Mouse (Mus musculus) hindlimb bud, embryonic 11.5 days (tissue): Measurements from ENCODE around the gene Cd8a.
"Not testable (repeated sequence)": the region's sequence is repeated elsewhere in the genome, so short reads cannot be mapped to it uniquely, and the experiment has no call there.

ENCODE experiments used
- DNase-seq: peaks from one replicate; pipeline ENCODE4 v3.0.0-alpha.2; 2012; ENCODE audit warnings: low read depth, low spot score; ENCODE audit errors: extremely low spot score

Gene Cd8a

GRCm38 (mm10) chr6:71373249-71373775 is at the start of gene Cd8a:
Gene Cd8a, plus strand, starts transcription at chr6:71373427.
- no peak for DNase-seq

DNA sequence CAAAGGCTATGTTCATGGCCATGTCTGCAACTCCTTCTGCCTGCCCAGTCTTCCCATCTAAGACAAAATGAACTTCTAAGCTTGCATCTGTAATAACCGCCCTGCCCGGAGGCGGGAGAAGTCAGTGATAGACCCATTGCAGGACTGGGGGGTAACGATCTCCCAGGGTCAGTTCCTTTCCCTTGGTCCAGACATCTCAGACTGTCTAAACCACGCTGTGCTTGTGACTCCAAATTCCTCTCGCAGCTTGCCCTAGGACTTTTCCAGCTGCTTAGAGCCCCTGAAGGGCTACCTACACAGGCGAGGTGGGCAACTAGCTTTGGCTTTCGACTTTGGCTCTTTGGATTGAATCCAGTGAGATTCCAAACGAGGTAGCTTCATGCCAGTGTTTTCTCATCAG is 48.4 kb upstream of the Cd8a start:
- DNase-seq = no peak

GRCm38 (mm10) chr6:71329881-71330280 is 43.3 kb upstream of the Cd8a start:
- DNase-seq = no peak

- no peak for DNase-seq
Measured at GRCm38 (mm10) chr6:71330486-71330885, 42.7 kb upstream of the Cd8a start.

- not testable (repeated sequence) for DNase-seq
Measured at GRCm38 (mm10) chr6:71331491-71331890, 41.7 kb upstream of the Cd8a start.

DNA sequence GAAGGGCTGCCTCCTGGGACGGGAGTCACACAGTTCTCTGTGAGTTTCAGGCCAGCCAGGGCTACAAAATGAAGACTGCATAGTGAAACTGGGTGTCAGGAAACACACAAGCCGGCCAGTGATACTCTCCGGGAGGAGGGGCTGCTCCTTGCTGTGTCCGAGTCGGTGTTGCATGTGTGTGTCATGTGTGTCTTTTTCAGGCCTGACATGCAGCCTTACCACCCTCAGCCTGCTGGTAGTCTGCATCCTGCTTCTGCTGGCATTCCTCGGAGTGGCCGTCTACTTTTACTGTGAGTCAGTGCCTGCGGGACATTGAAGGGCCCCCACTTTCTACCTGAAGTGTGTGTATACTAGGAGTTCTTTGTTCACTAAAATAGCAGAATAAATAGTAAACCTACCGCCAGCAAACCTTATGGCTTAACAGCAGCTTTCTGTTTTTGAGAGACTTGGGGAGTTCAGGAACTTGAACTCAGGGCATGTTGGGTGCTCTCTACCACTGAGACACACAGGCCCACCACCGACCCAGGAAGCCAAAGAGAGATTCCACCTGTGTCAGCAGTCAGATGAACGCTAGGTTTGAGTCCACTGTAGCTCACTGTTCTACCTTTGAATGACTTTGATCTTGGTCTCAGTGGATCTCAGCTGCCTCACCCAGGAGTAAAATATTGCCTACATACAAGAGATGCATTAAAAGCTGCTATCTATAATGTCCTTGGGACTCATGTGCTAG is 40.8 kb upstream of the Cd8a start:
- no peak for DNase-seq

GRCm38 (mm10) chr6:71333031-71333430 is 40.2 kb upstream of the Cd8a start:
- DNase-seq = no peak

- DNase-seq = no peak
Measured at GRCm38 (mm10) chr6:71333578-71334273, 39.5 kb upstream of the Cd8a start.

GRCm38 (mm10) chr6:71337666-71338065 is 35.6 kb upstream of the Cd8a start:
- DNase-seq = no peak

- no peak for DNase-seq
Measured at GRCm38 (mm10) chr6:71338941-71339340, 34.3 kb upstream of the Cd8a start.

DNA sequence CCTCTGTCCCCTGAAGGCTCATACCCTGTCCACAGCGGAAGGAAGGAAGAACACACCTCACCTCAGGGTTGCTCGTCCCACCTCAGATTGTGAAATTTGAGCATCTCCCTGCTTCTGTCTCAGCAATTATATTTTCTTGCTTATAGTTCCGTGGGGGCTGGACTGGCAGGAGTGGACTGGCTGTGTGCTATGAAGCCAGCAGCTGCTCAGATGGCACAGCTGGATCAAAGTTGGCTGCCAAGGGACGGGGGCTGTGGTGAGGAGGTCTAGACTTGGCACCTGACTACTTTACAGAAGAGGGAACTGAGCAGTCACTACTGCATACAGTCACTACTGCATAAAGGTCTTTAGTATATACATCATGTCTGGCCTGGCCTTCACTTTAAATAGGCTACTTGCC is 33.9 kb upstream of the Cd8a start:
- no peak for DNase-seq

DNA sequence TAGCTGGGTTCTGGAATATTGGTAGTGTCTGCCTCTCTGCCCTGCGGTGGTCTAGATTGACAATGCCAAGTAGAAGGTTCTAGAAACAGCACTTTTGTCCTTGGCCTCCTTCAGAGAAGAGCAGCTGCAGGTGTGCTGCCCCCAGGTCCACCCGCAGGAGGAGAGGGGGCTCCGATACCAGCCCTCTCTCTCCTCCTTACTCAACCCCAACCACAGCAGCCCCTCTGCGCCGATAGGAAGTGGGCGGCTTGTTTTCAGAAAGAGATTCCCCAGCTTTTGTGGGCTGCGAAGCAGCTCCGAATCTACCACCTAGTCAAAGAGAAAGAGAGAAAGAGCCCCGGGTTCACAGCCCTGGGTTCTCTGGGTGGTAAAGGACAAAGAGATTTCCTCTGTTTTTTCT is 32.0 kb upstream of the Cd8a start:
- DNase-seq = no peak

DNA sequence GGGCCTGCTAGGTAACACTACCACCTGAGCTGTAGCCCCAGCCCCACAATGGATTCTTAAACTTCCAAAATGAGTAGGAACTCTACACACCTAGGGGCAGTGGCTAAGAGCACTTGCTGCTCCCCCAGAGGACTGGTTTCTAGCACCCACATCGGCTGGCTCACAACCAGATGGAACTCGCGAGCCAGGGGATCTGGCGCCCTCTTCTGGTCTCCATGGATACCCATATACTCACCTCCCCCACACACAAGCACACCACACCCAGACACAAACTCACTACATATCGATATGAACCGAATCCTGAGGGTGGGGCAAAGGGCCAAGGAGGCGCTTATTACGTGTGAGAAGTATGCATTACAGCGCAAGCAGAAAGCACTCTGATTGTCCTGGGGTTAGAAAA is 25.2 kb upstream of the Cd8a start:
- DNase-seq = no peak

DNA sequence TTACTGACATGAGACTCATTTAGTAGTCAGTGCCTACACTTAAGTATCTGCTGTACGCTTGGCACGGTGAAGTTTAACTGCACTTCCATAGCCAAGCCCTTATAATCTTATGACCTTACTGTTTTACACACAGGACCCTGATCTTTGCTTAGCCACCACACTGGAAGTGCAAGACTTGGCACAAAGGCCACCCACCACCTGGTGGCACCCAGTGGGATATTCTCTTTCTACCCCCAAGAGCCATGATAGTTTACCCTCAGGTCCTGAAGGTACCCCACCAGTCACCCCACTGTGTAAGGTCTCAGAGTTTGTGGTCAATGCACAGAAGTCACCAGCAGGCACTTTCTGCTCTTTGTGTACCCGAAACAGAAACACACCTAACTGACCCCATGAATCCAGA is 22.0 kb upstream of the Cd8a start:
- no peak for DNase-seq

DNA sequence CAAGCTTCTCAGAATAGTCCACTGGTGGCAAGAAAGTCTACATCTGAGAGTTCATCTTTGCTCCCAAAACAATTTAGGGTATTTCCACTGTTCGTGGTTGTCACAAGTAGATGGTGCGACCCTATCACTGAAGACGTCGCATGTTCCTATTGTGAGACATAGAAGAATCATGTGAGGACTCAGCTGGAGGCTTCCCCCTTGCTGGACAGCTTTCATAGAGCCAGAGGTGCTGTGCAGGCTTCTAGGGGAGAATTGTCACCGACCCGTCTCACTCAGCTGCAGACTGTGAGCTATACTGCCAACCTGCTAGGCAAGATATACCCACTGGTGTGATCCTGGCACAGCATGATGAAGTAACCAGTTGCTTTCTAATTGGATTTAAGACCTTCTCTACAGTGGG is 21.0 kb upstream of the Cd8a start:
- DNase-seq = no peak

- no peak for DNase-seq
Measured at GRCm38 (mm10) chr6:71352866-71353427, 20.3 kb upstream of the Cd8a start.

GRCm38 (mm10) chr6:71353722-71354121 is 19.5 kb upstream of the Cd8a start:
- DNase-seq = no peak

GRCm38 (mm10) chr6:71357493-71357892 is 15.7 kb upstream of the Cd8a start:
- no peak for DNase-seq

GRCm38 (mm10) chr6:71360221-71360620 is 13.0 kb upstream of the Cd8a start:
- no peak for DNase-seq

- DNase-seq = no peak
Measured at GRCm38 (mm10) chr6:71360751-71361150, 12.5 kb upstream of the Cd8a start.

- no peak for DNase-seq
Measured at GRCm38 (mm10) chr6:71361156-71361670, 12.0 kb upstream of the Cd8a start.

GRCm38 (mm10) chr6:71363995-71364394 is 9.2 kb upstream of the Cd8a start:
- no peak for DNase-seq
